Mouse (Mus musculus): ENCODE measurements around the gene Gm21903. TPM values are rescaled to one million over a fixed set of nuclear protein-coding genes. Genes with fewer than 3 reads are reported as not detected.
"Not testable (repeated sequence)": the region's sequence is repeated elsewhere in the genome, so short reads cannot be mapped to it uniquely, and the experiment has no call there.

Gene Gm21903
- not detected in 2 replicates for polyA plus RNA-seq (2011; ENCODE audit: insufficient read length, low read depth, missing spikeins)

- H3K4me1 ChIP-seq (ENCODE audit: control insufficient read depth, insufficient read depth, low read length): no peaks in the 10 kb centered on the region
- H3K4me3 ChIP-seq (ENCODE audit: insufficient read depth, low read length): no peak within 1 kb of the TSS
- H3K27ac ChIP-seq (ENCODE audit: insufficient read depth, low read length): no peak within 1 kb of the TSS
- TF ChIP-seq CTCF (IDR thresholded peaks at IDR 0.05; ENCODE audit: borderline replicate concordance, insufficient read depth, low read length): no peak
- no peak for TF ChIP-seq POLR2A (IDR thresholded peaks at IDR 0.05; ENCODE audit: low read depth, low read length)
These were observed at the start of gene Gm21903 for GRCm38 (mm10) chr17:39043241-39043640. Gene Gm21903, minus strand, starts transcription at chr17:39043341.

- H3K4me1 ChIP-seq (ENCODE audit: control insufficient read depth, insufficient read depth, low read length): no peaks in the 10 kb centered on the region
- H3K4me3 ChIP-seq (ENCODE audit: insufficient read depth, low read length): no peak within 1 kb of the TSS
- no peak within 1 kb of the TSS for H3K27ac ChIP-seq (ENCODE audit: insufficient read depth, low read length)
- TF ChIP-seq POLR2A (IDR thresholded peaks at IDR 0.05; ENCODE audit: low read depth, low read length) (no peak), CTCF (IDR thresholded peaks at IDR 0.05; ENCODE audit: borderline replicate concordance, insufficient read depth, low read length) (no peak)
These were observed 33.8 kb upstream of the Gm21903 start, which contains the start of gene Esp23 for GRCm38 (mm10) chr17:39076937-39077336. Gene Esp23, minus strand, starts transcription at chr17:39077037.

GRCm38 (mm10) chr17:39063641-39064040 is 20.5 kb upstream of the Gm21903 start:
- Histone ChIP-seq H3K4me1 (ENCODE audit: control insufficient read depth, insufficient read depth, low read length) (no peaks in the 10 kb centered on the region), H3K27ac (ENCODE audit: insufficient read depth, low read length) (no peak overlapping the region), H3K4me3 (ENCODE audit: insufficient read depth, low read length) (no peak overlapping the region)
- TF ChIP-seq CTCF (IDR thresholded peaks at IDR 0.05; ENCODE audit: borderline replicate concordance, insufficient read depth, low read length): no peak
- no peak for TF ChIP-seq POLR2A (IDR thresholded peaks at IDR 0.05; ENCODE audit: low read depth, low read length)

DNA sequence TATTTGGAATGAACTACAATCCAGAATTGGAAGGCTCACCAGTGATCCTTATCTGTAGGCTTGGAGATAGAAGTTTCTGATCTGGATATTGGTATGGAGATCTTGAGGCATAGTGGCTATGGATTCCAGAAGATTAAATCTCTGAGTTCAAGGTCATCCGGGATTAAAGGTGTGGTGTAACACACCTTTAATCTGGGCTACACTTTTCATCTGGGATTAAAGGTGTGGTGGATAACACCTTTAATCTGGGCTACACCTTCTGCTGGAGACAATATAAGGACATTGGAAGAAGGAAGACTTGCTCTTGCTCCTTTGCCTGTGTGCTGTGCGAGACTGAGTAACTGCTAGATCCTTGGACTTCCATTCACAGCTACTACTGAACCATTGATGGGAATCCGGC is 6.7 kb downstream of the Gm21903 start, which contains the start of gene Esp24:
Gene Esp24 (plus strand): TSS at position 301 of the 400 bp plus-strand sequence.
- not testable (repeated sequence) for H3K4me1 ChIP-seq (ENCODE audit: control insufficient read depth, insufficient read depth, low read length); H3K27ac ChIP-seq (ENCODE audit: insufficient read depth, low read length); H3K4me3 ChIP-seq (ENCODE audit: insufficient read depth, low read length)

DNA sequence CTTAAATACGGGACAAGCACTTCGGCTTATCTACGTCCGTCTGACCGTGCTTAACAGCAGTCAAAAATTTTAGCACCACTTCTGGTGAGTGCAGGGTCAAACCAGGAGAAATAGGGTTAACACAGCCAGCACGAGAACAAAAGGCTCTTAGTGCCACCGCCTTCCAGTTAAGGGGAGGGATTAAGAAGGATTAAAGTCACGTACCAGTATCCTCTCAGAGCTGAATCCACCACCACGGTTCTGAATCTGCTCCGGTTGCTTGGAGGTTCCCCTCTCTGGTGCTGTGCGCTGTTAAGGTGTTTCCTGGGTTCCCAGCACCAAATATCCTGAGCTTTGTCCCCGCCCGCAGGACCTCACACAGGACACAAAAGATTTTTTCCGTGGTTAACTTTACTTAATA is 26.0 kb downstream of the Gm21903 start:
- TF ChIP-seq POLR2A (IDR thresholded peaks at IDR 0.05; ENCODE audit: low read depth, low read length): no peak
- no peak for TF ChIP-seq CTCF (IDR thresholded peaks at IDR 0.05; ENCODE audit: borderline replicate concordance, insufficient read depth, low read length)

GRCm38 (mm10) chr17:39010675-39011638 is 32.2 kb downstream of the Gm21903 start:
- no peak for TF ChIP-seq CTCF (IDR thresholded peaks at IDR 0.05; ENCODE audit: borderline replicate concordance, insufficient read depth, low read length)
- no peak for TF ChIP-seq POLR2A (IDR thresholded peaks at IDR 0.05; ENCODE audit: low read depth, low read length)

More for the DNA sequence above, 26.0 kb downstream of the Gm21903 start:
- Histone ChIP-seq H3K4me1 (ENCODE audit: control insufficient read depth, insufficient read depth, low read length) (no peaks in the 10 kb centered on the region), H3K4me3 (ENCODE audit: insufficient read depth, low read length) (no peak overlapping the region), H3K27ac (ENCODE audit: insufficient read depth, low read length) (no peak overlapping the region)

DNA sequence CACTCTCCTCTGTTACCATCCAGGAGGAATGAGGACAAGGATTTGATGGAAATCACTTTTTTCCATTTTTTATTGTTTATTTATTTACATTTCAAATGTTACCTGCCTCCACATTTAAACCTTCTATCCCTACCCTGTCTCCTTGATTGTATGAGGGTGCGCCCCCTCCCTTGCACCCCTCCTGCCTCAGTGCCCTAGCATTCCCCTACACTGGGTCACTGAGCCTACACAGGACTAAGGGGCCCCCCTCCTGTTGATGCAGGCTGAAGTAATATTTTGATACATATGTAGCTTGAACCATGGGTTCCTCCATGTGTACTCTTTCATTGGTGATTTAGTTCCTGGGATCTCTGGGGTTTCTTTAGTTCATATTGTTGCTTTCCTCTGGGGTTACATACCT is 33.3 kb downstream of the Gm21903 start:
- TF ChIP-seq POLR2A (IDR thresholded peaks at IDR 0.05; ENCODE audit: low read depth, low read length) (no peak), CTCF (IDR thresholded peaks at IDR 0.05; ENCODE audit: borderline replicate concordance, insufficient read depth, low read length) (no peak)
- Histone ChIP-seq H3K4me1 (ENCODE audit: control insufficient read depth, insufficient read depth, low read length) (no peaks in the 10 kb centered on the region), H3K4me3 (ENCODE audit: insufficient read depth, low read length) (no peak overlapping the region), H3K27ac (ENCODE audit: insufficient read depth, low read length) (no peak overlapping the region)

More at GRCm38 (mm10) chr17:39010675-39011638, 32.2 kb downstream of the Gm21903 start:
- H3K4me3 ChIP-seq (ENCODE audit: insufficient read depth, low read length): no peak overlapping the region
- H3K4me1 ChIP-seq (ENCODE audit: control insufficient read depth, insufficient read depth, low read length): no peaks in the 10 kb centered on the region
- H3K27ac ChIP-seq (ENCODE audit: insufficient read depth, low read length): no peak overlapping the region

Other genes with a start within 250 kb of the Gm21903 start
- not detected in 2 replicates for gene Esp24, start 6.6 kb downstream of the Gm21903 start, polyA plus RNA-seq (2011; ENCODE audit: insufficient read length, low read depth, missing spikeins)
- not detected in 2 replicates for gene Esp23, start 33.7 kb upstream of the Gm21903 start, polyA plus RNA-seq (2011; ENCODE audit: insufficient read length, low read depth, missing spikeins)
- not detected in 2 replicates for gene Esp22, start 52.0 kb upstream of the Gm21903 start, polyA plus RNA-seq (2011; ENCODE audit: insufficient read length, low read depth, missing spikeins)

All from embryonic fibroblast, embryonic 13.5 days (primary cell).